Mouse (Mus musculus): ENCODE measurements around the gene Gm4871.
A peak's percentile ranks its signal among the peaks of the same experiment; 100 is the strongest.

Gm4871 gene

GRCm38 (mm10) chr5:144990481-144990880 lies 42.1 kb downstream of the Gm4871 start:
- DNase-seq (ENCODE audit: low spot score in 2 of 2): no peak

DNA sequence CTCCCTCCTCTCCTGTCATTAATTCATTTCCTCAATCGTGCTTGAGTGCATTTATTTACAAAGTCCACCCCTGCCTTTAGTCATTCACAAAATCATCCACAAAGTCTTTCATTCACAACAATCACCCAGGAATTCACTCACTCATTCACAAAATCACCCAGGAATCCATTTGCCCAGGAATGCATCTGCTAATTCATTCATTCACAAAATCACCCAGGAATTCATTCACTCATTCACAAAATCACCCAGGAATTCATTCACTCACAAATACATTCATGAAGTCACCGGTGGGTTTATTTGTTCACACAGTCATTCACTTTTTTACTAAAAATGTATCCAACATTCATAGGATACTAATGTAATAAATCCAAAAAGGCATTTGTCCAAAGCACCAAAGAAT lies 42.5 kb downstream of the Gm4871 start:
- no peak for DNase-seq (ENCODE audit: low spot score in 2 of 2)

DNA sequence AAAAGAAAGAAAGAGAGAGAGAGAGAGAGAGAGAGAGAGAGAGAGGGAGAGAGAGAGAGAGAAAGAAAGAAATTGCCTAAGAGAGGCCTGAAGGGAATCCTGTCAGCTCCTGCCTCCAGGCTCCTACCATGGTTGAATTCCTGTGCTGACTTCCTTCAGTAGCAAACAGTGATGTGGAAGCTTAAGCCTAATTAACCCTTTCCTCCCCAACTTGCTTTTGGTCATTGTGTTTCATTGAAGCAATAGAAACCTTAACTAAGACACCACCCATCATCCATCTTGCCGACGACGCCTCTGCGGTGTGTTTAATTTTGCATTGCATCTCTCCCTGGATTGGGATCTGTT lies 43.5 kb downstream of the Gm4871 start:
- no peak for DNase-seq (ENCODE audit: low spot score in 2 of 2)

DNA sequence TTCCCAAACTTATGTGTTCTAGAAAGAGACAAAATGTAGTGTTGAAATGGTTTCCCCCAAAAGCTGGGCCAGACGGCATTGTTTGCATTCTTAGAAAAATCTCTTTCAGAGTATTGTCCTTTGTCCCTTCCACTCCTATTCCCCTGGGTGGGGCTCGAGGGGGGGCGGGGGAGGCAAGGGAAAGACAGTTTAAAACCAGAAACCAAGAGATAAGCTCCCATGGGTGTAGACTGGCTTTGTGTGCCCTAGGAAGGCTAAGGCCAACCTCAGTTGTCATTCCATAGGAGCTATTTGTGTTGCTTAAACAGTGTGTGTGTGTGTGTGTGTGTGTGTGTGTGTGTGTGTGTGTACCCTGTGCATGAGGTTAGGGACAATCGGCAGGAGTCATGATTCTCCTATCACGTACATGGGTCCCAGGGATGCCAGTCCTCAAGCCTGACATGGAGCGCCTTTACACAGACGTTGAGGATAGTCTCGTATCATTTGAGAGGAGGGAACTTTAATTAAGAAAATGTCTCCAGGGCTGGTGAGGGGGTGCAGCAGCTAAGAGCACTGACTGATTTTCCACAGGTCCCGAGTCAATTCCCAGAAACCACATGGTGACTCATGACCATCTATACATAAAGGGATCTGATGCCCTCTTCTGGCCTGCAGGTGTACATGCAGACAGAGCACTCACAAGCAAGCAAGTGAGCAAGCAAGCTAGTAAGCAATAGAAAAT lies 44.1 kb downstream of the Gm4871 start:
- peak; percentile 67 to 73 for DNase-seq (ENCODE audit: low spot score in 2 of 2)

- DNase-seq (ENCODE audit: low spot score in 2 of 2): no peak
Measured at GRCm38 (mm10) chr5:144987561-144987960, 45.0 kb downstream of the Gm4871 start.

DNA sequence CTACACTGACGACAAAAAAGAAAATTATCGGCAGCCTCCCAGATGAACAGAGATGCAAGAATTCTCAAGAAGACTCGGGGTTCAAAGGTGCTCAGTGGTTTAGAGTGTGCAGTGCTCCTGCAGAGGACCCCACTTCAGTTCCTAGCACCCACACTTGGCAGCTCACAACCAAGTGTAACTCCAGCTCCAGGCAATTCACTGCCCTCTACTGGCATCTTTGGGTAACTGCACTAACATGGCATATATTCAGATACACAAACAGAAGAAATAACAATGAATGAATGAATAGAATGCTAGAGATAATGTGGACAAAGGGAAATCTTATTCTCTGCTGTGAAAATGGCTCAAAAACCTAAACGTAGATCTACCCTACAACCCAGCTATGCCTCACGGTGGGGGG lies 47.7 kb downstream of the Gm4871 start:
- DNase-seq (ENCODE audit: low spot score in 2 of 2): no peak

GRCm38 (mm10) chr5:144983227-144983626 lies 49.3 kb downstream of the Gm4871 start:
- DNase-seq (ENCODE audit: low spot score in 2 of 2): no peak

All from right cerebral cortex, postnatal 10 days (tissue).